Mouse (Mus musculus) forebrain, embryonic 16.5 days (tissue): ENCODE measurements around the gene Vmn1r211. TPM values are rescaled to one million over a fixed set of nuclear protein-coding genes. Genes with fewer than 3 reads are reported as not detected.

Source experiments
- polyA plus RNA-seq: library from polyadenylated mRNA; unstranded; fragments of >200 nt; fragmentation: Nextera tagmentation; extraction: Ambion mirVana; gene quantifications from 2 replicates; pipeline ENCODE4 v1.2.1, GENCODE M21; 2015

Gene Vmn1r211
- polyA plus RNA-seq, 1 experiment from 2014 or later = not detected

Other genes starting within 250 kb of the Vmn1r211 start
- not detected in 2 replicates for gene Vmn1r206, start 233.3 kb downstream of the Vmn1r211 start, polyA plus RNA-seq
- not detected in 2 replicates for gene Vmn1r207-ps, start 127.9 kb downstream of the Vmn1r211 start, polyA plus RNA-seq
- gene Vmn1r208, start 80.2 kb downstream of the Vmn1r211 start, polyA plus RNA-seq = not detected in 2 replicates
- gene Vmn1r209, start 47.9 kb downstream of the Vmn1r211 start, polyA plus RNA-seq = not detected in 2 replicates
- gene Vmn1r210, start 26.2 kb downstream of the Vmn1r211 start, polyA plus RNA-seq = not detected in 2 replicates
- not detected in 2 replicates for gene Vmn1r212, start 26.6 kb upstream of the Vmn1r211 start, polyA plus RNA-seq
- gene Vmn1r213, start 150.1 kb upstream of the Vmn1r211 start, polyA plus RNA-seq = not detected in 2 replicates
- gene Vmn1r214, start 172.9 kb upstream of the Vmn1r211 start, polyA plus RNA-seq = not detected in 2 replicates
- not detected in 2 replicates for gene Vmn1r215, start 210.5 kb upstream of the Vmn1r211 start, polyA plus RNA-seq